In the genomic region with DNA sequence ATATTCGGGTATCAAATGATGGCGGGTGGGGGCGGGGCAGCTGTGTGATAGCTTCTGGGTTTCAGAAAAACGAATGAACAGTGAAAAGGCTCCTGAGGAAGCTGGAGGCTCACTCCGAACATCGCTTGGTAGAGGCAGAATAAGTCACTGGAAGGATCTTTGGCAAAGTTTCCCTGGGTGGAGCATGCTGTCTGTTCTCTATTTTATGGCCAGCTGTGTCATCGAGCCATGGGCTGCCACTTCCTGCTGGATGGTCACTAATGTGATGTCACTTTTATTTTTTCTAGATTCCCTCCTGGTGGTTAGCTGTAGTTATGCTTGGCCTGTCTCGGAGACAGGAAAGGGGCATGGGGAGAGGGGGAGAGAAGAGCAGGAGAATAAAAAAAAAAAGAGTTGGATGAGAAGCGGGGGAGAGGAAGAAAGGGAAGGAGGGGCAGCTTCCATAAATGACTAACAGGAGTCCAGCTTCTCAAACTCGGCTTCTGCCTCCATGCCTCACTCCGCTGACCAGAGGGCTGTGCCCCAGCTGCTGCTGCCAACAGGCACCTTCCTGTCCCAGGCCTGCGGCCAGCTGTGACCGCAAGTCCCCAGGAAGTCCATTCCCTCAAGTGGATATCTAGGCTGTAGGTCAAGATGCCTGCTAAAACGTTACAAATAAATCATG, we compare ENCODE assay signal across 8 mouse cellular contexts. TPM values are rescaled to one million over a fixed set of nuclear protein-coding genes. Genes with fewer than 3 reads are reported as not detected.
A peak's percentile ranks its signal among the peaks of the same experiment; 100 is the strongest.
DNase-seq lines count a peak whose midpoint lies in the region; ATAC-seq and TF ChIP-seq lines count a peak whose summit lies in the region.

No protein-coding gene starts in this region.

- no peak overlapping the region for H3K9ac ChIP-seq in intestine, embryonic 14.5 days (ENCODE audit: low read length)
- no peak overlapping the region for H3K9ac ChIP-seq in liver, embryonic 16.5 days (ENCODE audit: low read depth, low read length)

- ATAC-seq in intestine, embryonic 14.5 days (replicated peaks; ENCODE audit: low FRiP score, low TSS enrichment, low read depth) = no peak
- no peak for ATAC-seq in liver, embryonic 16.5 days (ENCODE audit: low read depth)

- no peak for TF ChIP-seq CTCF in E14TG2a.4 (conservative IDR thresholded peaks at IDR 0.05; ENCODE audit: low read length)

- peak overlapping the region; percentile 43 for H3K4me3 ChIP-seq in E14TG2a.4 (replicated peaks; ENCODE audit: low read length)
- no peak overlapping the region for H3K4me3 ChIP-seq in intestine, embryonic 14.5 days (ENCODE audit: low read depth, low read length)
- no peak overlapping the region for H3K4me3 ChIP-seq in liver, embryonic 16.5 days (ENCODE audit: low read depth, low read length)

- no peaks in the 10 kb centered on the region for H3K36me3 ChIP-seq in E14TG2a.4 (ENCODE audit: insufficient read depth, low read length)
- H3K36me3 ChIP-seq in intestine, embryonic 14.5 days (ENCODE audit: control insufficient read depth, insufficient read depth, low read length) = no peaks in the 10 kb centered on the region
- no peaks in the 10 kb centered on the region for H3K36me3 ChIP-seq in liver, embryonic 16.5 days (ENCODE audit: control insufficient read depth, insufficient read depth)

- no peaks in the 10 kb centered on the region for H3K9me3 ChIP-seq in E14TG2a.4 (ENCODE audit: low read length)
- H3K9me3 ChIP-seq in intestine, embryonic 14.5 days (ENCODE audit: control insufficient read depth, low read length) = no peaks in the 10 kb centered on the region
- H3K9me3 ChIP-seq in liver, embryonic 16.5 days (replicated peaks; ENCODE audit: control insufficient read depth, low read length) = no peaks in the 10 kb centered on the region

- peak overlapping the region; percentile 38 for H3K4me2 ChIP-seq in intestine, embryonic 14.5 days (ENCODE audit: low read length)
- 0 out of 2 replicates have a peak overlapping the region, but pooled peaks have one; percentile 0 for H3K4me2 ChIP-seq in liver, embryonic 16.5 days (ENCODE audit: low read depth, low read length)

- H3K27ac ChIP-seq in intestine, embryonic 14.5 days (ENCODE audit: low read depth) = peak overlapping the region; percentile 18; the same call in 1 of the 2 replicates
- H3K27ac ChIP-seq in liver, embryonic 16.5 days (ENCODE audit: low read length) = no peak overlapping the region

- peak; percentile 72 for DNase-seq in brain, adult 2 months (ENCODE audit: low read depth, low spot score)
- DNase-seq in gastrocnemius, postnatal 25 days = peak; percentile 59
- peak; percentile 65 for DNase-seq in intestine, embryonic 14.5 days (ENCODE audit: low spot score)
- DNase-seq in neural tube, embryonic 10.5 days (ENCODE audit: extremely low spot score, low spot score) = peak; percentile 60
- no peak for DNase-seq in testis, postnatal 10 days (ENCODE audit: low spot score)
- no peak for DNase-seq in right cerebral cortex, adult 2 months (ENCODE audit: low spot score in 2 of 2)

- WGBS in intestine, embryonic 14.5 days = 20% methylated on average over 14 of the region's 14 CpGs
- 15% methylated on average over 14 of the region's 14 CpGs for whole genome bisulfite sequencing in liver, embryonic 16.5 days (ENCODE audit: insufficient replicate concordance)

- peaks cover 49% of the 10 kb centered on the region for H3K4me1 ChIP-seq in E14TG2a.4 (replicated peaks; ENCODE audit: low read depth, low read length)
- peaks cover 19% of the 10 kb centered on the region for H3K4me1 ChIP-seq in intestine, embryonic 14.5 days (replicated peaks; ENCODE audit: control insufficient read depth, insufficient read depth, low read length)
- H3K4me1 ChIP-seq in liver, embryonic 16.5 days (ENCODE audit: control insufficient read depth, low read depth, low read length) = peaks cover 4% of the 10 kb centered on the region

- H3K27me3 ChIP-seq in E14TG2a.4 (ENCODE audit: insufficient read depth, low read length) = peaks cover 28% of the 10 kb centered on the region
- no peaks in the 10 kb centered on the region for H3K27me3 ChIP-seq in intestine, embryonic 14.5 days (replicated peaks; ENCODE audit: control insufficient read depth, insufficient read depth, low read length)
- H3K27me3 ChIP-seq in liver, embryonic 16.5 days (ENCODE audit: control insufficient read depth, insufficient read depth, low read depth, low read length) = no peaks in the 10 kb centered on the region

RNA-seq across cellular contexts. Expression of a gene that starts 9.8 kb away (rescaled TPM):
- total RNA-seq in gastrocnemius, postnatal 25 days (2021) = not detected
- polyA plus RNA-seq in intestine, embryonic 14.5 days (2014; fragmentation: Nextera tagmentation; extraction: Ambion mirVana) = 0.08 and 0.19 TPM in 2 replicates
- 0.46 and 0.79 TPM in 2 replicates for polyA plus RNA-seq in liver, embryonic 16.5 days (2015; fragmentation: Nextera tagmentation; extraction: Ambion mirVana)

RNA-seq across cellular contexts. Expression of a gene that starts 19.5 kb away (rescaled TPM):
- total RNA-seq in gastrocnemius, postnatal 25 days (2021) = under 1 TPM in 1 of 2 experiments, not detected in 1; 0.19 TPM
- 3.3 and 5.0 TPM in 2 replicates for polyA plus RNA-seq in intestine, embryonic 14.5 days (2014; fragmentation: Nextera tagmentation; extraction: Ambion mirVana)
- 2.3 and 2.4 TPM in 2 replicates for polyA plus RNA-seq in liver, embryonic 16.5 days (2015; fragmentation: Nextera tagmentation; extraction: Ambion mirVana)

RNA-seq across cellular contexts. Expression of a gene that starts 23.6 kb away (rescaled TPM):
- 1 to 10 TPM; 1.2 to 3.7 TPM for total RNA-seq in gastrocnemius, postnatal 25 days (2021)
- polyA plus RNA-seq in intestine, embryonic 14.5 days (2014; fragmentation: Nextera tagmentation; extraction: Ambion mirVana) = not detected in 2 replicates
- not detected in 2 replicates for polyA plus RNA-seq in liver, embryonic 16.5 days (2015; fragmentation: Nextera tagmentation; extraction: Ambion mirVana)

RNA-seq across cellular contexts. Expression of a gene that starts 34.2 kb away (rescaled TPM):
- 1 to 10 TPM in 1 of 2 experiments, not detected in 1; 3.5 TPM for total RNA-seq in gastrocnemius, postnatal 25 days (2021)
- polyA plus RNA-seq in intestine, embryonic 14.5 days (2014; fragmentation: Nextera tagmentation; extraction: Ambion mirVana) = not detected in 2 replicates
- polyA plus RNA-seq in liver, embryonic 16.5 days (2015; fragmentation: Nextera tagmentation; extraction: Ambion mirVana) = not detected in 2 replicates

RNA-seq across cellular contexts. Expression of a gene that starts 45.0 kb away (rescaled TPM):
- total RNA-seq in gastrocnemius, postnatal 25 days (2021) = not detected
- polyA plus RNA-seq in intestine, embryonic 14.5 days (2014; fragmentation: Nextera tagmentation; extraction: Ambion mirVana) = not detected in 2 replicates
- not detected in 2 replicates for polyA plus RNA-seq in liver, embryonic 16.5 days (2015; fragmentation: Nextera tagmentation; extraction: Ambion mirVana)

Comparison
In these comparisons a context has a peak if more than half of its experiments do, and no peak if none do; other contexts are left out.
1. DNase-seq: peak in brain, adult 2 months (single experiment), gastrocnemius, postnatal 25 days (single experiment), intestine, embryonic 14.5 days (single experiment) and neural tube, embryonic 10.5 days (single experiment); none in testis, postnatal 10 days (single experiment) and right cerebral cortex, adult 2 months (0 of 2).